Mouse (Mus musculus): ENCODE data around the gene Abcc8. TPM values are rescaled to one million over a fixed set of nuclear protein-coding genes. Genes with fewer than 3 reads are reported as not detected.

The Abcc8 gene
- polyA plus RNA-seq (2016; fragmentation: Nextera tagmentation; extraction: Ambion mirVana), result 2.0 and 2.6 TPM in 2 replicates

- no peak; the same call in 1 of the 2 replicates for ATAC-seq (ENCODE audit: low FRiP score)
- Histone ChIP-seq H3K4me2 (replicated peaks) (peak within 1 kb of the TSS; percentile 59), H3K4me3 (peak within 1 kb of the TSS; percentile 41), H3K9ac (peak within 1 kb of the TSS; percentile 54), H3K9me3 (replicated peaks) (no peaks in the 10 kb centered on the region), H3K27me3 (peaks cover 59% of the 10 kb centered on the region), H3K36me3 (no peaks in the 10 kb centered on the region), H3K27ac (no peak within 1 kb of the TSS), H3K4me1 (peaks cover 12% of the 10 kb centered on the region; the same call in 1 of the 2 replicates)
- 1% methylated on average over 54 of the region's 75 CpGs for WGBS
Measured at GRCm38 (mm10) chr7:46179431-46180275, at the start of gene Abcc8. Abcc8 (minus strand) TSS chr7:46180033.

- no peaks in the 10 kb centered on the region for H3K9me3 ChIP-seq (replicated peaks)
- ATAC-seq (ENCODE audit: low FRiP score), result no peak
- H3K27me3 ChIP-seq, result 0 out of 2 replicates have a peak, but pooled peaks cover 3% of the 10 kb centered on the region
- H3K4me2 ChIP-seq (replicated peaks), result no peak overlapping the region
- no peak overlapping the region for H3K4me3 ChIP-seq
- 0 out of 2 replicates have a peak overlapping the region, but pooled peaks have one; percentile 35 for H3K27ac ChIP-seq
- peaks cover 16% of the 10 kb centered on the region; the same call in 1 of the 2 replicates for H3K4me1 ChIP-seq
- no peak overlapping the region for H3K9ac ChIP-seq
- H3K36me3 ChIP-seq, result no peaks in the 10 kb centered on the region
- WGBS, result 69% methylated on average over 4 of the region's 4 CpGs
Measured at GRCm38 (mm10) chr7:46226936-46227335, 47.1 kb upstream of the Abcc8 start.

GRCm38 (mm10) chr7:46226253-46226652, 46.4 kb upstream of the Abcc8 start:
- Histone ChIP-seq H3K9me3 (replicated peaks) (no peaks in the 10 kb centered on the region), H3K4me3 (no peak overlapping the region), H3K4me2 (replicated peaks) (no peak overlapping the region), H3K9ac (no peak overlapping the region), H3K36me3 (no peaks in the 10 kb centered on the region), H3K27ac (no peak overlapping the region), H3K4me1 (peaks cover 16% of the 10 kb centered on the region; the same call in 1 of the 2 replicates), H3K27me3 (0 out of 2 replicates have a peak, but pooled peaks cover 3% of the 10 kb centered on the region)
- ATAC-seq (ENCODE audit: low FRiP score), result no peak
- WGBS, result 29% methylated on average over 7 of the region's 7 CpGs

- Histone ChIP-seq H3K9ac (no peak overlapping the region), H3K36me3 (no peaks in the 10 kb centered on the region), H3K27ac (no peak overlapping the region), H3K4me2 (replicated peaks) (no peak overlapping the region), H3K4me1 (peaks cover 5% of the 10 kb centered on the region; the same call in 1 of the 2 replicates), H3K27me3 (0 out of 2 replicates have a peak, but pooled peaks cover 3% of the 10 kb centered on the region), H3K9me3 (replicated peaks) (no peaks in the 10 kb centered on the region), H3K4me3 (no peak overlapping the region)
- WGBS, result 76% methylated on average over 8 of the region's 8 CpGs
- no peak for ATAC-seq (ENCODE audit: low FRiP score)
Measured at GRCm38 (mm10) chr7:46220591-46221129, 40.8 kb upstream of the Abcc8 start.

- Histone ChIP-seq H3K9ac (no peak overlapping the region), H3K36me3 (no peaks in the 10 kb centered on the region), H3K4me2 (replicated peaks) (no peak overlapping the region), H3K4me3 (no peak overlapping the region), H3K9me3 (replicated peaks) (no peaks in the 10 kb centered on the region), H3K4me1 (peaks cover 5% of the 10 kb centered on the region; the same call in 1 of the 2 replicates), H3K27ac (no peak overlapping the region), H3K27me3 (0 out of 2 replicates have a peak, but pooled peaks cover 3% of the 10 kb centered on the region)
- peak; percentile 67; the same call in 1 of the 2 replicates for ATAC-seq (ENCODE audit: low FRiP score)
- 12% methylated on average over 11 of the region's 11 CpGs for WGBS
Measured at GRCm38 (mm10) chr7:46218415-46218814, 38.6 kb upstream of the Abcc8 start.

GRCm38 (mm10) chr7:46216481-46216880, 36.6 kb upstream of the Abcc8 start:
- no peaks in the 10 kb centered on the region for H3K9me3 ChIP-seq (replicated peaks)
- no peak for ATAC-seq (ENCODE audit: low FRiP score)
- no peak overlapping the region for H3K27ac ChIP-seq
- no peak overlapping the region for H3K4me2 ChIP-seq (replicated peaks)
- H3K4me3 ChIP-seq, result no peak overlapping the region
- H3K27me3 ChIP-seq, result 0 out of 2 replicates have a peak, but pooled peaks cover 3% of the 10 kb centered on the region
- H3K9ac ChIP-seq, result no peak overlapping the region
- WGBS, result 65% methylated on average over 2 of the region's 2 CpGs
- H3K36me3 ChIP-seq, result no peaks in the 10 kb centered on the region
- H3K4me1 ChIP-seq, result peaks cover 5% of the 10 kb centered on the region; the same call in 1 of the 2 replicates

GRCm38 (mm10) chr7:46210276-46210675, 30.4 kb upstream of the Abcc8 start:
- WGBS, result 89% methylated on average over 6 of the region's 6 CpGs

GRCm38 (mm10) chr7:46208131-46208530, 28.3 kb upstream of the Abcc8 start:
- Histone ChIP-seq H3K27ac (no peak overlapping the region), H3K9ac (no peak overlapping the region), H3K4me3 (no peak overlapping the region), H3K27me3 (no peaks in the 10 kb centered on the region), H3K4me2 (replicated peaks) (no peak overlapping the region), H3K36me3 (no peaks in the 10 kb centered on the region), H3K4me1 (no peaks in the 10 kb centered on the region), H3K9me3 (replicated peaks) (no peaks in the 10 kb centered on the region)
- ATAC-seq (ENCODE audit: low FRiP score), result no peak
- WGBS, result 94% methylated on average over 8 of the region's 8 CpGs

More at GRCm38 (mm10) chr7:46210276-46210675, 30.4 kb upstream of the Abcc8 start:
- ATAC-seq (ENCODE audit: low FRiP score), result no peak
- no peaks in the 10 kb centered on the region for H3K27me3 ChIP-seq
- no peaks in the 10 kb centered on the region for H3K9me3 ChIP-seq (replicated peaks)
- H3K4me3 ChIP-seq, result no peak overlapping the region
- no peaks in the 10 kb centered on the region for H3K36me3 ChIP-seq
- H3K27ac ChIP-seq, result no peak overlapping the region
- H3K4me2 ChIP-seq (replicated peaks), result no peak overlapping the region
- H3K4me1 ChIP-seq, result no peaks in the 10 kb centered on the region
- no peak overlapping the region for H3K9ac ChIP-seq

- WGBS, result 69% methylated on average over 6 of the region's 6 CpGs
- Histone ChIP-seq H3K4me1 (peaks cover 6% of the 10 kb centered on the region), H3K36me3 (no peaks in the 10 kb centered on the region), H3K4me2 (replicated peaks) (no peak overlapping the region), H3K27me3 (no peaks in the 10 kb centered on the region), H3K4me3 (no peak overlapping the region), H3K9ac (no peak overlapping the region), H3K27ac (no peak overlapping the region), H3K9me3 (replicated peaks) (no peaks in the 10 kb centered on the region)
- ATAC-seq (ENCODE audit: low FRiP score), result no peak
Measured at GRCm38 (mm10) chr7:46204775-46205174, 24.9 kb upstream of the Abcc8 start.

GRCm38 (mm10) chr7:46204046-46204471, 24.2 kb upstream of the Abcc8 start:
- Histone ChIP-seq H3K27me3 (no peaks in the 10 kb centered on the region), H3K4me3 (no peak overlapping the region), H3K36me3 (no peaks in the 10 kb centered on the region), H3K4me1 (peaks cover 6% of the 10 kb centered on the region), H3K9ac (no peak overlapping the region), H3K27ac (no peak overlapping the region), H3K4me2 (replicated peaks) (no peak overlapping the region), H3K9me3 (replicated peaks) (no peaks in the 10 kb centered on the region)
- WGBS, result 44% methylated on average over 11 of the region's 11 CpGs
- peak; percentile 32; the same call in 1 of the 2 replicates for ATAC-seq (ENCODE audit: low FRiP score)

GRCm38 (mm10) chr7:46201649-46202048, 21.8 kb upstream of the Abcc8 start:
- Histone ChIP-seq H3K4me1 (peaks cover 6% of the 10 kb centered on the region), H3K27ac (no peak overlapping the region), H3K9ac (peak overlapping the region; percentile 23; the same call in 1 of the 2 replicates), H3K4me3 (no peak overlapping the region), H3K27me3 (no peaks in the 10 kb centered on the region), H3K4me2 (replicated peaks) (peak overlapping the region; percentile 30), H3K9me3 (replicated peaks) (no peaks in the 10 kb centered on the region), H3K36me3 (no peaks in the 10 kb centered on the region)
- WGBS, result 17% methylated on average over 14 of the region's 14 CpGs
- peak; percentile 49; the same call in 1 of the 2 replicates for ATAC-seq (ENCODE audit: low FRiP score)

GRCm38 (mm10) chr7:46200021-46200420, 20.2 kb upstream of the Abcc8 start:
- H3K27ac ChIP-seq, result no peak overlapping the region
- H3K4me2 ChIP-seq (replicated peaks), result no peak overlapping the region
- H3K36me3 ChIP-seq, result no peaks in the 10 kb centered on the region
- no peak for ATAC-seq (ENCODE audit: low FRiP score)
- H3K27me3 ChIP-seq, result no peaks in the 10 kb centered on the region
- H3K9ac ChIP-seq, result no peak overlapping the region
- H3K4me3 ChIP-seq, result no peak overlapping the region
- H3K9me3 ChIP-seq (replicated peaks), result no peaks in the 10 kb centered on the region
- WGBS, result 71% methylated on average over 6 of the region's 6 CpGs
- H3K4me1 ChIP-seq, result peaks cover 6% of the 10 kb centered on the region

Measured in hindbrain, embryonic 12.5 days (tissue).